In the genomic region with DNA sequence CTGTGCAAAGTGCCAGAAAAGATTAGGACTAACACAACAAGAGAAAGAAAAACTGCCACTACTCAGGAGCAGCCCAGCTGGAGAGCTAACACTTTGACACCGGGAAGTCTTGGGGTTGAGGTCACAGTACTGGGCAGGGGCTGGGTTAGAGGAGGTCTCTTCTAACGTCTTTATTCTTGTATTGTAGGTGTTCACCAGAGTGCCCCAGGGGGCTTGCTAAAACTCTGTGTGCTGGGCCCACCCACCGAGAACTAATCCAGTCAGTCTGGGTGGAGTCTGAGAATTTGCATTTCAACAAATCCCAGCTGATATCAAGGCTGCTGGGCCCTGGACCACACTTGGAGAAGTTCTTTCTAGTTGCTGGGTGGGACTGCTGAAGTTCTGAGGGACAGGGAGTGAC, we compare ENCODE assay signal across 27 mouse cellular contexts. TPM values are rescaled to one million over a fixed set of nuclear protein-coding genes. Genes with fewer than 3 reads are reported as not detected.
DNase-seq lines count a peak whose midpoint lies in the region; ATAC-seq lines count a peak whose summit lies in the region.
"Had no signal": no experiment of that assay in that cellular context is flagged by ENCODE, and none has a peak within 500 bp of the region (broad histone marks: within the 10 kb centered on the region; RNA-seq: fewer than 3 reads in every experiment).

No protein-coding gene starts in this region.

- 3% methylated on average over 3 of the region's 3 CpGs for WGBS in midbrain, embryonic 12.5 days
- WGBS in midbrain, embryonic 15.5 days: 3% methylated on average over 3 of the region's 3 CpGs

- H3K9ac ChIP-seq in midbrain, embryonic 12.5 days (replicated peaks): no peak overlapping the region
- H3K9ac ChIP-seq in midbrain, embryonic 15.5 days: no peak overlapping the region
- H3K9ac ChIP-seq: embryonic facial prominence, embryonic 15.5 days; hindbrain, embryonic 13.5 days; liver, postnatal 0 days; neural tube, embryonic 15.5 days; stomach, embryonic 15.5 days had no signal

- peak; percentile 7 for DNase-seq in embryo, embryonic 10 days (ENCODE audit: low spot score)
- DNase-seq in embryo, embryonic 9.5 days (ENCODE audit: extremely low spot score): no peak
- DNase-seq in embryo, embryonic 10.5 days (ENCODE audit: low spot score): peak; percentile 27
- DNase-seq in gastrocnemius, adult 18-20 months (ENCODE audit: low spot score): no peak
- DNase-seq in right cerebral cortex, postnatal 10 days (ENCODE audit: low spot score in 2 of 2): no peak
- DNase-seq in kidney, postnatal 14 days: no peak
- DNase-seq: adrenal gland, postnatal 36 days; cerebellum, adult 11-12 months; cerebellum, postnatal 10 days; gastrocnemius, adult 2 months; heart, postnatal 36 days; kidney, adult 18-20 months; liver, postnatal 0 days; right cerebral cortex, adult 18-20 months; thymus, adult 2 months had no signal

- no peak overlapping the region for H3K4me2 ChIP-seq in midbrain, embryonic 12.5 days (replicated peaks)
- H3K4me2 ChIP-seq in midbrain, embryonic 15.5 days: no peak overlapping the region
- H3K4me2 ChIP-seq: embryonic facial prominence, embryonic 15.5 days; hindbrain, embryonic 13.5 days; neural tube, embryonic 15.5 days; stomach, embryonic 15.5 days had no signal

- peaks cover 8% of the 10 kb centered on the region for H3K4me1 ChIP-seq in midbrain, embryonic 12.5 days
- no peaks in the 10 kb centered on the region for H3K4me1 ChIP-seq in midbrain, embryonic 15.5 days
- H3K4me1 ChIP-seq: hindbrain, embryonic 13.5 days; neural tube, embryonic 15.5 days; stomach, embryonic 15.5 days had no signal

- no peaks in the 10 kb centered on the region for H3K36me3 ChIP-seq in midbrain, embryonic 12.5 days
- no peaks in the 10 kb centered on the region for H3K36me3 ChIP-seq in midbrain, embryonic 15.5 days (replicated peaks)
- H3K36me3 ChIP-seq: embryonic facial prominence, embryonic 15.5 days; hindbrain, embryonic 13.5 days; neural tube, embryonic 15.5 days; stomach, embryonic 15.5 days had no signal

- no peak overlapping the region for H3K4me3 ChIP-seq in midbrain, embryonic 12.5 days
- H3K4me3 ChIP-seq in midbrain, embryonic 15.5 days: no peak overlapping the region
- H3K4me3 ChIP-seq: embryonic facial prominence, embryonic 15.5 days; gastrocnemius, adult 2 months; hindbrain, embryonic 13.5 days; left cerebral cortex, adult 2 months; neural tube, embryonic 15.5 days; stomach, embryonic 15.5 days had no signal

- H3K9me3 ChIP-seq in midbrain, embryonic 12.5 days: no peaks in the 10 kb centered on the region
- no peaks in the 10 kb centered on the region for H3K9me3 ChIP-seq in midbrain, embryonic 15.5 days
- H3K9me3 ChIP-seq: embryonic facial prominence, embryonic 15.5 days; hindbrain, embryonic 13.5 days; neural tube, embryonic 15.5 days; stomach, embryonic 15.5 days had no signal

- peaks cover 42% of the 10 kb centered on the region for H3K27me3 ChIP-seq in midbrain, embryonic 12.5 days
- H3K27me3 ChIP-seq in midbrain, embryonic 15.5 days (replicated peaks): 0 out of 2 replicates have a peak, but pooled peaks cover 2% of the 10 kb centered on the region
- H3K27me3 ChIP-seq: embryonic facial prominence, embryonic 15.5 days; neural tube, embryonic 15.5 days; stomach, embryonic 15.5 days had no signal

- 0 out of 2 replicates have a peak, but pooled peaks have one; percentile 62 for ATAC-seq in midbrain, embryonic 12.5 days (ENCODE audit: low FRiP score, low read depth)
- no peak for ATAC-seq in midbrain, embryonic 15.5 days (replicated peaks)
- ATAC-seq: inflammation-experienced regulatory T-cells, adult 6 months; liver, postnatal 0 days; lung, postnatal 0 days had no signal

- no peak overlapping the region for H3K27ac ChIP-seq in midbrain, embryonic 12.5 days (replicated peaks)
- H3K27ac ChIP-seq in midbrain, embryonic 15.5 days: no peak overlapping the region
- H3K27ac ChIP-seq: embryonic facial prominence, embryonic 15.5 days; gastrocnemius, adult 2 months; hindbrain, embryonic 13.5 days; kidney, postnatal 0 days; left cerebral cortex, adult 2 months; macrophage; neural tube, embryonic 15.5 days; stomach, embryonic 15.5 days had no signal

RNA-seq across cellular contexts. Expression of gene Rarres1, which starts 11.4 kb away (rescaled TPM):
- 0.86 and 1.1 TPM in 2 replicates for polyA plus RNA-seq in midbrain, embryonic 12.5 days (2016; fragmentation: Nextera tagmentation; extraction: Ambion mirVana)
- 2.6 and 5.1 TPM in 2 replicates for polyA plus RNA-seq in midbrain, embryonic 15.5 days (2015; fragmentation: Nextera tagmentation; extraction: Ambion mirVana)
- under 1 TPM; 0.50 to 0.57 TPM for total RNA-seq in gastrocnemius, adult 18-20 months (2021)
- total RNA-seq: MEL had no signal
- polyA plus RNA-seq: inflammation-experienced regulatory T-cells, adult 6 months had no signal

RNA-seq across cellular contexts. Expression of gene Lxn, which starts 40.2 kb away (rescaled TPM):
- 88.8 and 93.2 TPM in 2 replicates for polyA plus RNA-seq in midbrain, embryonic 12.5 days (2016; fragmentation: Nextera tagmentation; extraction: Ambion mirVana)
- polyA plus RNA-seq in midbrain, embryonic 15.5 days (2015; fragmentation: Nextera tagmentation; extraction: Ambion mirVana): 162 and 199 TPM in 2 replicates
- 1 to 10 TPM in 1 of 2 experiments, under 1 TPM in 1; 0.84 to 1.4 TPM for total RNA-seq in gastrocnemius, adult 18-20 months (2021)
- total RNA-seq: MEL had no signal

Comparison
In these comparisons a context has a peak if more than half of its experiments do, and no peak if none do; other contexts are left out.
1. DNase-seq: peak in embryo, embryonic 10 days (single experiment) and embryo, embryonic 10.5 days (single experiment); none in embryo, embryonic 9.5 days (single experiment), gastrocnemius, adult 18-20 months (single experiment), right cerebral cortex, postnatal 10 days (0 of 2) and kidney, postnatal 14 days (single experiment).